In the genomic region with DNA sequence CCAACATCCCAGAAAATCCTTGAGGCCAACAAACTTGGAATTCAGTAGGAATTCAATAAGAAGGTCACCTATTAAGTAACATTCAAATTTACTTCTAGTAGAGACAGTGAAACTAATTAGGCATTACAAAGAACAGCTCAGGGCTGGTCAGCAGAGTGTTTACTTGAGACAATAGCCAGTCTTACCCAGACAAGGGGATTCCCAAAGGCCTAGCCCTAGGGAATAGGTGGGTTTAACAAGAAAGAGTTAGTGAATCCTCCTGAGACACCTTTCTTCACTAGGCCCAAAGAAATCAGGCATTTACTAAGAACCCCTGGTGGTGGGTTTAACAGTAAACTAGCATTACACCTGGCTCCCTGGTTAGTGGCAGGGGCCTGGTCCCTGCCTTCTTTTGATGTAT, we compare ENCODE assay signal across 27 mouse cellular contexts.
"Had no signal": no experiment of that assay in that cellular context is flagged by ENCODE, and none has a peak within 500 bp of the region (broad histone marks: within the 10 kb centered on the region; RNA-seq: fewer than 3 reads in every experiment).

No protein-coding gene starts in this region.

- DNase-seq: gastrocnemius, postnatal 14 days; gastrocnemius, postnatal 36 days; heart, adult 11 months; heart, adult 2 months; heart, postnatal 10 days; heart, postnatal 4 days; kidney, adult 18-20 months; kidney, adult 8-10 months; kidney, postnatal 10 days; kidney, postnatal 25 days; kidney, postnatal 4 days; left cerebral cortex, postnatal 4 days had no signal

- H3K4me2 ChIP-seq: heart, embryonic 12.5 days; hindbrain, embryonic 12.5 days; hindbrain, embryonic 14.5 days; intestine, embryonic 15.5 days; limb, embryonic 13.5 days; limb, embryonic 15.5 days; liver, embryonic 12.5 days had no signal

- H3K4me1 ChIP-seq: heart, embryonic 10.5 days; heart, embryonic 12.5 days; hindbrain, embryonic 10.5 days; hindbrain, embryonic 12.5 days; intestine, embryonic 15.5 days; limb, embryonic 13.5 days; limb, embryonic 15.5 days; liver, embryonic 12.5 days had no signal

- ATAC-seq: hindbrain, embryonic 16.5 days; inflammation-experienced regulatory T-cells, adult 6 months; intestine, embryonic 15.5 days; intestine, postnatal 0 days; liver, embryonic 12.5 days had no signal

- H3K36me3 ChIP-seq: heart, embryonic 10.5 days; heart, embryonic 12.5 days; hindbrain, embryonic 10.5 days; hindbrain, embryonic 12.5 days; intestine, embryonic 15.5 days; limb, embryonic 13.5 days; limb, embryonic 15.5 days; liver, embryonic 12.5 days had no signal

- H3K9me3 ChIP-seq: heart, embryonic 10.5 days; heart, embryonic 12.5 days; hindbrain, embryonic 10.5 days; hindbrain, embryonic 12.5 days; intestine, embryonic 15.5 days; limb, embryonic 13.5 days; limb, embryonic 15.5 days; liver, embryonic 12.5 days had no signal

- H3K27me3 ChIP-seq: heart, embryonic 12.5 days; hindbrain, embryonic 12.5 days; intestine, embryonic 15.5 days; limb, embryonic 13.5 days; limb, embryonic 15.5 days; liver, embryonic 12.5 days had no signal

- H3K27ac ChIP-seq: heart, adult 2 months; heart, embryonic 10.5 days; hindbrain, embryonic 10.5 days; hindbrain, embryonic 12.5 days; hindbrain, embryonic 14.5 days; intestine, embryonic 15.5 days; layer of hippocampus, adult 2 months; left cerebral cortex, adult 2 months; limb, embryonic 13.5 days; limb, embryonic 15.5 days; liver, embryonic 12.5 days; liver, embryonic 14.5 days had no signal

- H3K9ac ChIP-seq: heart, embryonic 12.5 days; hindbrain, embryonic 12.5 days; hindbrain, embryonic 14.5 days; intestine, embryonic 15.5 days; limb, embryonic 13.5 days; limb, embryonic 15.5 days; liver, embryonic 12.5 days; liver, embryonic 14.5 days had no signal

- H3K4me3 ChIP-seq: heart, adult 2 months; heart, embryonic 10.5 days; heart, embryonic 12.5 days; hindbrain, embryonic 10.5 days; hindbrain, embryonic 12.5 days; intestine, embryonic 15.5 days; layer of hippocampus, adult 2 months; left cerebral cortex, adult 2 months; limb, embryonic 13.5 days; limb, embryonic 15.5 days; liver, embryonic 12.5 days had no signal
